Mouse (Mus musculus): ENCODE measurements around the gene Zdhhc18.
A peak's percentile ranks its signal among the peaks of the same experiment; 100 is the strongest.
"Not testable (repeated sequence)": the region's sequence is repeated elsewhere in the genome, so short reads cannot be mapped to it uniquely, and the experiment has no call there.

Zdhhc18 gene

GRCm38 (mm10) chr4:133665118-133665517 lies 15.2 kb upstream of the Zdhhc18 start:
- no peak for DNase-seq (ENCODE audit: low spot score in 2 of 2)

GRCm38 (mm10) chr4:133662945-133663344 lies 13.0 kb upstream of the Zdhhc18 start:
- DNase-seq (ENCODE audit: low spot score in 2 of 2): no peak

GRCm38 (mm10) chr4:133662421-133662820 lies 12.5 kb upstream of the Zdhhc18 start:
- no peak for DNase-seq (ENCODE audit: low spot score in 2 of 2)

- DNase-seq (ENCODE audit: low spot score in 2 of 2): peak; percentile 45 to 69
Measured at GRCm38 (mm10) chr4:133660193-133661155, 10.5 kb upstream of the Zdhhc18 start.

- peak; percentile 64 to 77 for DNase-seq (ENCODE audit: low spot score in 2 of 2)
Measured at GRCm38 (mm10) chr4:133659497-133660192, 9.7 kb upstream of the Zdhhc18 start.

- DNase-seq (ENCODE audit: low spot score in 2 of 2): no peak
Measured at GRCm38 (mm10) chr4:133658729-133659128, 8.8 kb upstream of the Zdhhc18 start.

- no peak for DNase-seq (ENCODE audit: low spot score in 2 of 2)
Measured at GRCm38 (mm10) chr4:133657829-133658458, 8.0 kb upstream of the Zdhhc18 start.

GRCm38 (mm10) chr4:133656997-133657396 lies 7.0 kb upstream of the Zdhhc18 start:
- no peak for DNase-seq (ENCODE audit: low spot score in 2 of 2)

- DNase-seq (ENCODE audit: low spot score in 2 of 2): no peak
Measured at GRCm38 (mm10) chr4:133656294-133656693, 6.3 kb upstream of the Zdhhc18 start.

GRCm38 (mm10) chr4:133654070-133654469 lies 4.1 kb upstream of the Zdhhc18 start:
- DNase-seq (ENCODE audit: low spot score in 2 of 2): not testable (repeated sequence)

- DNase-seq (ENCODE audit: low spot score in 2 of 2): no peak
Measured at GRCm38 (mm10) chr4:133652746-133653145, 2.8 kb upstream of the Zdhhc18 start.

GRCm38 (mm10) chr4:133651986-133652385 lies 2.0 kb upstream of the Zdhhc18 start:
- DNase-seq (ENCODE audit: low spot score in 2 of 2): no peak

- no peak for DNase-seq (ENCODE audit: low spot score in 2 of 2)
Measured at GRCm38 (mm10) chr4:133651445-133651844, 1.5 kb upstream of the Zdhhc18 start.

GRCm38 (mm10) chr4:133649464-133649863 lies 490 bp downstream of the Zdhhc18 start:
- not testable (repeated sequence) for DNase-seq (ENCODE audit: low spot score in 2 of 2)

GRCm38 (mm10) chr4:133645680-133646079 lies 4.3 kb downstream of the Zdhhc18 start:
- no peak for DNase-seq (ENCODE audit: low spot score in 2 of 2)

GRCm38 (mm10) chr4:133645195-133645594 lies 4.8 kb downstream of the Zdhhc18 start:
- no peak for DNase-seq (ENCODE audit: low spot score in 2 of 2)

GRCm38 (mm10) chr4:133634043-133634410 lies 15.9 kb downstream of the Zdhhc18 start:
- DNase-seq (ENCODE audit: low spot score in 2 of 2): no peak

GRCm38 (mm10) chr4:133633332-133634042 lies 16.5 kb downstream of the Zdhhc18 start:
- DNase-seq (ENCODE audit: low spot score in 2 of 2): peak; percentile 92 to 97

- DNase-seq (ENCODE audit: low spot score in 2 of 2): peak; percentile 37 to 78
Measured at GRCm38 (mm10) chr4:133632483-133633327, 17.2 kb downstream of the Zdhhc18 start.

GRCm38 (mm10) chr4:133631769-133632411 lies 18.1 kb downstream of the Zdhhc18 start:
- no peak for DNase-seq (ENCODE audit: low spot score in 2 of 2)

All from spleen, postnatal 4 days (tissue).